Mouse (Mus musculus) heart, embryonic 11.5 days (tissue): Measurements from ENCODE around the gene Foxo6. TPM values are rescaled to one million over a fixed set of nuclear protein-coding genes. Genes with fewer than 3 reads are reported as not detected.

Experiments
- ATAC-seq: fragments of 200-750 bp; cut with Nextera tagmentation; replicated peaks from 2 replicates; pipeline ENCODE4 v1.8.0; 2017; ENCODE audit warnings: moderate library complexity; ENCODE audit not compliant: insufficient number of reproducible peaks, low FRiP score, low TSS enrichment
- H3K27ac ChIP-seq: fragments of 300-500 bp; sonication (generic); 2 replicates; pipeline ENCODE4 v1.5.1; 2014; ENCODE audit warnings: mild to moderate bottlenecking, low read depth, low read length
- H3K27me3 ChIP-seq: fragments of 300-500 bp; sonication (generic); 2 replicates; pipeline ENCODE4 v1.6.1; 2014; ENCODE audit warnings: mild to moderate bottlenecking, low read length, mixed read lengths; ENCODE audit not compliant: control insufficient read depth, insufficient read depth
- H3K36me3 ChIP-seq: fragments of 300-500 bp; sonication (generic); 2 replicates; pipeline ENCODE4 v1.6.1; 2014; ENCODE audit warnings: mild to moderate bottlenecking, low read length, moderate library complexity, mixed read lengths; ENCODE audit not compliant: control insufficient read depth, insufficient read depth
- H3K4me1 ChIP-seq: fragments of 300-500 bp; sonication (generic); 2 replicates; pipeline ENCODE4 v1.6.1; 2014; ENCODE audit warnings: low read length; ENCODE audit not compliant: control insufficient read depth, insufficient read depth
- H3K4me2 ChIP-seq: fragments of 300-500 bp; sonication (generic); 2 replicates; pipeline ENCODE4 v1.6.1; 2014; ENCODE audit warnings: mild to moderate bottlenecking, moderate library complexity
- H3K4me3 ChIP-seq: fragments of 300-500 bp; sonication (generic); 2 replicates; pipeline ENCODE4 v1.5.1; 2014; ENCODE audit warnings: low read depth, low read length
- H3K9ac ChIP-seq: fragments of 300-500 bp; sonication (generic); 2 replicates; pipeline ENCODE4 v1.6.1; 2014; ENCODE audit warnings: mild to moderate bottlenecking, low read depth, low read length, moderate library complexity
- H3K9me3 ChIP-seq: fragments of 300-500 bp; sonication (generic); replicated peaks from 2 replicates; pipeline ENCODE4 v1.6.1; 2016; ENCODE audit warnings: low read length; ENCODE audit not compliant: control insufficient read depth
- WGBS: fragments of 180-500 bp; shearing (Covaris S2); extraction: QIAGEN DNeasy Blood & Tissue Kit; methylation state at CpG from one replicate; pipeline ENCODE4 v1.1.7; 2014; ENCODE audit not compliant: insufficient replicate concordance; 5-methylcytosine and 5-hydroxymethylcytosine counted together
- polyA plus RNA-seq: library from polyadenylated mRNA; unstranded; fragments of >200 nt; fragmentation: Nextera tagmentation; extraction: Ambion mirVana; gene quantifications from 2 replicates; pipeline ENCODE4 v1.2.1, GENCODE M21; 2014

The Foxo6 gene
- polyA plus RNA-seq, 1 experiment from 2014 or later: 0.29 TPM

DNA sequence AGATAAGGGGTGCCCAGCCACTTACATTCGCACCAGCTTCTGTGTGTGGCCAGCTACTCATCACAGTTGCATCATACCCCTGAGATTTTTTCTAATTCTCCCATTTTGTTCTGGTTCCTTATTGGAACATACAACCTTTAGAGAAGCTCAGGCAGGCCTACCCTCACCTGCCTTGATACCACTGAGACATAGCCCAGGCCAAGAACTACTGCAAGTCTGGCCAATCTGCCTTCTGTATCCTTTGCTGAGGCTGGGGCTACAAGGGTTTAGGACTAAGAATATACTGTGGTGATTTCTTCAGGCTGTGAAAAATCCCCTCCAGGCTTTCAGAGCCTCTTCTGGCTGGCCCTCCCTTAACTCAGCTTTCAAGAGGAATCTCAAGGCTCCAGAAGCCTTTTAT lies 36.7 kb upstream of the Foxo6 start:
- H3K36me3 ChIP-seq: no peaks in the 10 kb centered on the region
- no peak overlapping the region for H3K9ac ChIP-seq
- H3K4me3 ChIP-seq: no peak overlapping the region
- no peak for ATAC-seq
- no peaks in the 10 kb centered on the region for H3K9me3 ChIP-seq
- peaks cover 20% of the 10 kb centered on the region for H3K27me3 ChIP-seq
- no peaks in the 10 kb centered on the region for H3K4me1 ChIP-seq
- WGBS: 60% methylated on average over 1 of the region's 1 CpGs
- H3K4me2 ChIP-seq: no peak overlapping the region
- no peak overlapping the region for H3K27ac ChIP-seq

DNA sequence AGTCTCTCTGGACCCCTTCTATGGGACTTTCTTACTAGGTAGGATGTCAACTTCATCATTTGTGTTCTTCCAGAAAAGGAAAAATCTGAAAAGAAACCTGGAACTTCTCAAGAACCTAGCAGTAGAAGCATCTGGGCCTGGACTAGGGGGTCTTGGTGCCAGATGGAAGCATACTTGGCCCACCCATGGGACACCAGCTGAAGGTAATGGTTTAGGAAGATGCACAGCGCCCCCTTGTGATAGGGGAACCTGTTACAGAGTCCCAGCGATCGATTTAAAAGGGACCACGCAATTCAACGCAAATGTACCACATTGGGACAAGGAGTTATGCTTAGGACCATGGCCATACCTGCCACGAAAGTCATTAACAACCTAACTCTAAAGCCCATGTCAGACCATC lies 36.0 kb upstream of the Foxo6 start:
- Histone ChIP-seq H3K9ac (no peak overlapping the region), H3K27ac (no peak overlapping the region), H3K4me1 (no peaks in the 10 kb centered on the region), H3K4me2 (no peak overlapping the region), H3K9me3 (no peaks in the 10 kb centered on the region), H3K27me3 (peaks cover 18% of the 10 kb centered on the region), H3K4me3 (no peak overlapping the region), H3K36me3 (no peaks in the 10 kb centered on the region)
- no peak for ATAC-seq
- 27% methylated on average over 6 of the region's 6 CpGs for WGBS

DNA sequence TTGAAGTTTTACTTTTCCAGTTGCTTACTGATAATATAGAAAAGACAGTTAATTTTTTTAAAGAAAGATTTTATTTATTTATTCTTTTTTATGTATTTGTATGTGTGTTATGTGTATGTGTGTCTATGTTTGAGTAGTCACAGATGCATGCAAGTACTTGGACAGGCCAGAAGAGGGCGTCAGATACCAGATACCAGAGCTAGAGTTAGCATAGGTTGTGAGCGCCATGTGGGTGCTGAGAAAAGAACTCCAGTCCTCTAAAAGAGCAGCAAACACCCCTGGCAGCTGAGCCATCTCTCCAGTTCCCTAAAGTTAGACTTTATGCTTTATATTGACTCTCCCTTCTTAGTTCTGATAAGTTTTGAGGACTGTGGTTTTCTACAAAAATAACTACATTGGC lies 30.4 kb upstream of the Foxo6 start:
- H3K27ac ChIP-seq: no peak overlapping the region
- 46% methylated on average over 2 of the region's 2 CpGs for WGBS
- no peaks in the 10 kb centered on the region for H3K4me1 ChIP-seq
- H3K4me2 ChIP-seq: no peak overlapping the region
- ATAC-seq: no peak
- no peaks in the 10 kb centered on the region for H3K36me3 ChIP-seq
- H3K9ac ChIP-seq: no peak overlapping the region
- no peaks in the 10 kb centered on the region for H3K9me3 ChIP-seq
- no peak overlapping the region for H3K4me3 ChIP-seq
- peaks cover 5% of the 10 kb centered on the region; the same call in 1 of the 2 replicates for H3K27me3 ChIP-seq

DNA sequence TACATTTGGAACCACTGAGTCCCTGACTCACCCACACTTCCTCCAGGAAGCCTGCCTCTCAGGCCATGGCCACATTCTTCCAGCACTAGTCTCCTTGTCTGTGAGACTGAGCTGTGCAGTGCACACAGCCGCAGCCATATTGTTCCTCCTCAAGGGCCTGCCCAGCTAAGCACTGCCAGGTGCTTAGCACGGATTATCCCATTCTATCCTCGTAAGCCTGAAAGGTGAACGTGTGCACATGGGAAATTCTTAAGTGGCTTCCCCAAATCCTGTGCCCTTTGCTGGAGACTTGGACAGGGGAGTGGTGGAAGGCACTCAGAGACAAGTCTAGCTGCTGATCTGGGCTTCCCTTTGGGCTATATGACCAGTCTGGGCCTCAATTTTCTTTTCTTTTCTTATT lies 29.6 kb upstream of the Foxo6 start:
- WGBS: 75% methylated on average over 4 of the region's 4 CpGs
- Histone ChIP-seq H3K4me1 (no peaks in the 10 kb centered on the region), H3K9me3 (no peaks in the 10 kb centered on the region), H3K36me3 (no peaks in the 10 kb centered on the region), H3K27me3 (peaks cover 5% of the 10 kb centered on the region; the same call in 1 of the 2 replicates), H3K9ac (no peak overlapping the region), H3K4me3 (no peak overlapping the region), H3K4me2 (no peak overlapping the region), H3K27ac (no peak overlapping the region)
- no peak for ATAC-seq

DNA sequence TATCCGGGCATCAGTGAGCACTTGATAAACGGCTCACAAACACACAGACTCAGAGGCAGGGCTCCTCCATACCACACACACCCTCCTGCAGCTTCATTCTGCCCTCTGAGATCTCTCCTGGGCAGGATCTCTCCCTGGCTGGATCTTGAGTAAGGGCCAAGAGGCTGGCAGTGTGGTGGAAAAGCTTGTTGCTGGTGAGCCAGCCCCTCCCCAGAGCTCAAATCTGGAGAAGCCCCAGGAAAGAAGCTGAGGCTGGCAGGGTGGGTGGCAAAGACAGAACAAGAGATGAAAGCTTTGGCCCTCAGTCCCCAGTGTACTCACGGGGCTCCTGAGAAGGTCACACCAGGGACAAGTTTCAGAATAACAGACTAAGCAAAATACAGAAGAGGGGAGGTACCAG lies 27.4 kb upstream of the Foxo6 start:
- H3K36me3 ChIP-seq: no peaks in the 10 kb centered on the region
- peaks cover 5% of the 10 kb centered on the region; the same call in 1 of the 2 replicates for H3K27me3 ChIP-seq
- no peak for ATAC-seq
- H3K9me3 ChIP-seq: no peaks in the 10 kb centered on the region
- no peak overlapping the region for H3K27ac ChIP-seq
- no peak overlapping the region for H3K4me2 ChIP-seq
- H3K9ac ChIP-seq: no peak overlapping the region
- 25% methylated on average over 3 of the region's 3 CpGs for WGBS
- H3K4me3 ChIP-seq: no peak overlapping the region
- no peaks in the 10 kb centered on the region for H3K4me1 ChIP-seq

DNA sequence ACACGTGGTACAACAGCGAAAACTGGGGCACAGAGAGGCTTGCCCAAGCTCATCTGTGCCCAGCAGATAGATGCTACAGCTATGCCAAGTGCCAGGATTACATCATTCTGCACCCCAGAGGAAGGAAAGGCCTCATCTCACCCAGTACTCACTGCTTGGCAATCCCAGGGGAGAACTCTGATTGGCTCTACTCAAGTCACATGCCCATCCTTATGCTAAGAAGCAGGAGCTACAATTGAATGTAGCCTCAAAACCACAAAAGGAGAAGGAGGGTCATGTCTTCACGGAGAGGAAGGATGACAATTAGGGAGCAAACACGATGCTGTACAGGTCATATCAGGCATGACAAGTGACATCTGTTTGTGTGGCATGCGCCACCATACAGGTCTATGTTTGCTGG lies 26.2 kb upstream of the Foxo6 start:
- no peak overlapping the region for H3K4me3 ChIP-seq
- H3K4me2 ChIP-seq: no peak overlapping the region
- H3K4me1 ChIP-seq: no peaks in the 10 kb centered on the region
- H3K36me3 ChIP-seq: no peaks in the 10 kb centered on the region
- WGBS: 67% methylated on average over 5 of the region's 5 CpGs
- no peak overlapping the region for H3K9ac ChIP-seq
- peaks cover 5% of the 10 kb centered on the region; the same call in 1 of the 2 replicates for H3K27me3 ChIP-seq
- H3K27ac ChIP-seq: no peak overlapping the region
- H3K9me3 ChIP-seq: no peaks in the 10 kb centered on the region
- no peak for ATAC-seq

DNA sequence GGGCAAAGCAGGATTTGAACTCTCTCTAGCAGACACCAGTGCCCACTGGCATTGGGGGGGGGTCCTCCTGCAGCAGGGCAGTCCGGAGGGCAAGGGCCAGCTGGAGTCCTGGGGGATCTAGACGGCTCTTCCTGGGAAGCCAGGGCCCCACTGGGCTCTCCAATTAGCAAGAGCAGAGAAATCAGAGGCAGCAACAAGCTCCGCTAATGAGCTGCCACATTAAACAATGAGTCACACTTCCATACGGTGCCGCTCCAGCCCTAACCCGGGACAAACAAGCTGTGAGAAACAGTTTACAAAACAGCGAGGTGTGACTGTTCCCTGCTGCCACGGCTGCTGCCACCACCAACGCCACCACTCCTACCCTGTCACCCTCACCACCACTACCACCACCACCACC lies 17.4 kb upstream of the Foxo6 start:
- no peak for ATAC-seq
- 11% methylated on average over 9 of the region's 9 CpGs for WGBS
- Histone ChIP-seq H3K9ac (no peak overlapping the region), H3K27ac (no peak overlapping the region), H3K36me3 (no peaks in the 10 kb centered on the region), H3K4me3 (no peak overlapping the region), H3K4me2 (no peak overlapping the region), H3K27me3 (peaks cover 37% of the 10 kb centered on the region), H3K9me3 (no peaks in the 10 kb centered on the region), H3K4me1 (no peaks in the 10 kb centered on the region)

DNA sequence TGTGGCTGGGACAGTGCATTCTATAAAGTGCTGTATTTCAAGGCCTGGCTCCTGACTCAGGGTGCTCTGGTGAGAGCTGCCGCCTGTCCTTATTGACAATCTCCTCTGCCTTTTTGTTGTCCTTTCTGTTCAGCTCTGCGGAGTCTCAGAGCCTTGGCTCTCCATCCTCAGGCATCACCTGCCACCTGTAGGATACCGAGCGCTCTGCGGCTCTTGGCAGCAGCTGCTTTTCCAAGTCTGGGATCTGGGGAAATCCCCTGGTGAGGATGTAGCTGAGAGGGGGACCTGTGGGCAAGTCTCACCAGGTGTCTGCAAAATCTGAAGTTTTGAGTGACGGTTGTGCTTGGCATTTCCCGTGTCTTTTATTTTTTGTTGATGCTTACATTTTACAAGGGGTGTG lies 12.1 kb upstream of the Foxo6 start:
- no peak overlapping the region for H3K4me3 ChIP-seq
- no peak overlapping the region for H3K27ac ChIP-seq
- no peak overlapping the region for H3K9ac ChIP-seq
- peaks cover 19% of the 10 kb centered on the region for H3K27me3 ChIP-seq
- H3K9me3 ChIP-seq: no peaks in the 10 kb centered on the region
- no peaks in the 10 kb centered on the region for H3K4me1 ChIP-seq
- ATAC-seq: no peak
- H3K36me3 ChIP-seq: no peaks in the 10 kb centered on the region
- no peak overlapping the region for H3K4me2 ChIP-seq
- WGBS: 48% methylated on average over 7 of the region's 7 CpGs

DNA sequence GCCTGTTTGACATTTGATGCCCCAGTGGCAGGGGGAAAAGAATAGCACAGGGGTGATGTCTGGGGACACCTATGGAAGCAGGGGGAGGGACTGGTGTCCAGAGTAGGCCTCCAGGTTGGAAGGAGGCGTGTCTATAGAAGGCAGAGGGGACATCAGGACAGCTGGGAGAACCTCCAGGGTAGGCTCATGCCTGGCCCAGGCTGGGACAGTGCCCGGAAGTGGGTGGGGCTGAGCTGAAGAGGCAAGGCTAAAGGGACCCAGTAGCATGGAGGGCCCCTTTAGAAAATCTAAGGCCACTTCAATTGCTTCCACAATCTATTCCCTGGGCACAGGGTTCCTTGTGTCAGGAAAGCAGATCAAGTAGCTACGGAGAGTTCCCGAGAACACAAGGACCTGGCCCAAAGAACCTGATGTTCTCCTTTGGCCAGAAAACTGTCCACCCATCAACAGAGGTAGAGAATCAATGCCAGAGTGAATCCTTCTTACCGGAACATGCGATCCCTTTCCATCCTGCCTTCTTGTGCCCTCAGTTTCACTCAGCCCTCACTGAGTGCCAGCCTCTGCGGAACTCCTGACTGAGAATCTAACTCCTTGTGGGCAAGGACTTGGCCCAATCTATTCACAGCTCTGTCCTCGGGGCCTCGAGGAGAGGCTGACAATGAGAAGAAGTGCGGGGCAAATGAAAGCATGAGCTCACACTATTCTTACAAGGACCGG lies 4.1 kb upstream of the Foxo6 start:
- ATAC-seq: no peak
- H3K27ac ChIP-seq: no peak overlapping the region
- 73% methylated on average over 11 of the region's 11 CpGs for WGBS
- H3K9ac ChIP-seq: no peak overlapping the region
- H3K9me3 ChIP-seq: no peaks in the 10 kb centered on the region
- H3K4me1 ChIP-seq: peaks cover 15% of the 10 kb centered on the region
- no peaks in the 10 kb centered on the region for H3K36me3 ChIP-seq
- H3K27me3 ChIP-seq: peaks cover 21% of the 10 kb centered on the region
- H3K4me3 ChIP-seq: no peak overlapping the region
- no peak overlapping the region for H3K4me2 ChIP-seq
